Mouse (Mus musculus) heart, postnatal 36 days (tissue): Measurements from ENCODE around the gene Slc35e3. TPM values are rescaled to one million over a fixed set of nuclear protein-coding genes. Genes with fewer than 3 reads are reported as not detected.

ENCODE experiments used
- DNase-seq, 2 experiments: peaks; one replicate each; pipeline ENCODE4 v3.0.0; 2021 to 2022
- intact Hi-C: fragments of 180-260 bp; cut with DNase I; formaldehyde crosslinking; loops from one replicate; pipeline ENCODE4 v1.15.1; 2025
- total RNA-seq, 2 experiments: library from RNA; stranded (reverse); gene quantifications; 2 replicates each; pipeline ENCODE4 v1.2.3; 2021

The Slc35e3 gene
- total RNA-seq, 2 experiments from 2014 or later = 6.4 to 8.8 TPM

- intact Hi-C loops = no loop called here
- DNase-seq = no peak
Observed at GRCm38 (mm10) chr10:117752304-117752821, 6.2 kb upstream of the Slc35e3 start.

DNA sequence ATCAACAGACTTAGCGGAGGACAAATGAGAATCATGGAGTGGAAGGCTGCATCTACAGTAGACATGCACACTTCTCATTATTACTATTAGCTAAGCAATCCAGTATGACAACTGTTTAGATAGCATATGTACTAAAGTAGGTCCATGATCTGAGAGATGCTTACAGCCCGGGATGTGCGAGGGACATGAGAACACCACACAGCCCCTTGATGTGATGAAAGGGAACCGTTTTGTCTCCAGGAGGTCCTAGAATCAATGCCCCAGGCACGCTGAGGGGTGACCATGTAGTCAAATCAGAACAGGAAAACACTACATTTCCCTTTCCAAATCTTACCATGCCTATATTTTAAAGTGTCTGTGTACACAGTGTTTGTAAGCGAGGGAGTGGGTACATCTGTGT is 5.6 kb upstream of the Slc35e3 start:
- DNase-seq = no peak
- intact Hi-C loops = no loop called here

DNA sequence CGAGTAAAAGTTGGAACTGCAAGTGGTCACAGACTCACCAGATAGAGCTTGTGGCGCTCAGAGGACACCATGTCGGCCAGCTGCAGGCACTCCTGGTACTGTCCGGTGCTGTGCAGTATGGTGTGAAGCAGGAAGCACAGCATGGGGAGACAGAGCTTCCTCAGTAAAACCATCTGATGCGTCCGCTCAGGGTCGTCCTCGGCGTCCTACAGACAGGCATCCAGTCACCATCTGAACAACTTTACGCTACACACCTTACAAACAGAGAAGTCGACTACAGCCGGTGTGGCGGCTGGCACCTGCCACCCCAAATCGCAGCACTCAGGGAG is 5.1 kb upstream of the Slc35e3 start:
- no peak for DNase-seq
- intact Hi-C loops = no loop called here

- no peak for DNase-seq
- intact Hi-C loops = no loop called here
Observed at GRCm38 (mm10) chr10:117750529-117751281, 4.5 kb upstream of the Slc35e3 start.

GRCm38 (mm10) chr10:117749787-117750343 is 3.7 kb upstream of the Slc35e3 start:
- intact Hi-C loops = loop anchor here (5.0 kb wide), 1 partner anchor 357 kb away; no protein-coding TSS in a partner anchor
- no peak for DNase-seq

GRCm38 (mm10) chr10:117749050-117749686 is 3.0 kb upstream of the Slc35e3 start:
- intact Hi-C loops = loop anchor here (5.0 kb wide), 1 partner anchor 358 kb away; no protein-coding TSS in a partner anchor
- DNase-seq = no peak

DNA sequence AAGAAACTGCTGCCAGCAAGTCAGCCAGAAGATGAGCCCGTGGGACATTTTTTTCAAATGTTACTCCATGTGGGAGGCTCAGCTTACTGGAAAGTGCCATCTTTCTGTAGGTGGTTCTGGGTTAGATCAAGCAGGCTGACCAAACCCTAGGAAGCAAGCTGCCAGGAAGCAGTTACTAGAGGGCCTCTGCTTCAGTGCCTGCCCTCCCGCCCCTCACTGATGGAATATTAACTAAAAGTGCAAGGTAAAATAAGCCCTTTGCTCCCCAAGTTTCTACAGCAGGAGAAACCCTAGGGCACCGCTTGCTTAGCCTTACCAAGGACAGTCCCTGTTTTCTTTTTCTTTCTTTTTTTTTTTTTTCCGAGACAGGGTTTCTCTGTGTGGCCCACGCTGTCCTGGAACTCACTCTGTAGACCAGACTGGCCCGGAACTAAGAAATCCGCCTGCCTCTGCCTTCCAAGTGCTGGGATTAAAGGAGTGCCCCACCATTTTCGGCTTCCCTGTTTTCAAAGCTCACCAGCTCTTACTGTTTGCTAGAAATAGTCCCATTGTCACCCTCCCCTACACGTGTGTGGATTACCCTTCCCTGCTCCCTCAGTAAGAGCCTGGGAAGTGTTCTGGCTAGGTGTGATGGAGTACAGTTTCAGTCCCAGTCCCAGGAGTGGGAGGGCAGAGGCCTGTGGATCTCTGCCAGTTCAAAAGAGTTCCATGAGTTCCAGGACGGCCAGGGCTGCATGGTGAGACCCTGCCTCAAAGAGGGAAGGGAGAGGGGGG is 2.3 kb upstream of the Slc35e3 start:
- intact Hi-C loops = loop anchor here (5.0 kb wide), 1 partner anchor 359 kb away; no protein-coding TSS in a partner anchor
- no peak for DNase-seq

DNA sequence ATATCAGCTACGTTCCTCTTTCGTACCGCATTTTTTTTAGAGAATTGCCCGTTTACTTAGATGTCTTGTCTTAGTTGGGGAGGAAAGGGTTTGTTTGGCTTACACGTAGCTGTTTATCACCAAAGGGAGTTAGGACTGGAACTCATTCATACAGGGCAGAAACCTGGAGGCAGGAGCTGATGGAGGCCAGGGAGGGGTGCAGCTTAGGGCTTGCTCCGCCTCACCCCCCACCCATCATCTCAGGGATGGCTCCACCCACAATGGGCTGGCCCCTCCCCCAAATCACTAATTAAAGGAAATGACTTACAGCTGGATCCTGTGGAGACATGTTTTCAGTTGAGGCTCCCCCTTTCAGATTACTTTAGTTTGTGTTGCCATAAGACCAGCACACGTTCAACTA is 1.5 kb upstream of the Slc35e3 start:
- no peak for DNase-seq
- intact Hi-C loops = loop anchor here (5.0 kb wide), 1 partner anchor 360 kb away; no protein-coding TSS in a partner anchor

- intact Hi-C loops = loop anchor here (2.0 to 5.0 kb wide), 2 partner anchors 35 to 362 kb away; partner anchors contain the start of gene Mdm2
- DNase-seq = peak in 1 of 2 experiments; percentile 30
Observed at GRCm38 (mm10) chr10:117745570-117746296, 432 bp downstream of the Slc35e3 start.

DNA sequence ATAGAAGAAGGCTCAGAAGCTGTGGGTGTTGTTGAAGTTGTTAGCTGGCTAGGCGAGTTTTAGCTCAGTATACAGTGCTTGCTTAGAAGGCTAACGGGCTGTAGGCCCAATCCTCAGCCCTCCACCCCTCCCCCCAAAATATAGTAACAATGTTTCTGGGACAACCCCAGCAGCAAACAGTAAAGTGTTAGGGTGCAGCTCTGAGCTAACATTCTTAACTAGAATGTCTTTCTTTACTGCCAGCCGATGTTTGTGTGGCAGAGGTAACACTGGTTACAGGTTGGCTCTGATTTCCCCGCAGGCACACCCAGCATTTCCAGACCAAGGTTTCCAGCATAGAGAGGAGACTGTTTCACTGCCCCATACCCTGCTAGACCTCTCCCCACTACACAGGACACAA is 2.2 kb downstream of the Slc35e3 start:
- DNase-seq = no peak
- intact Hi-C loops = loop anchor here (2.0 kb wide), 1 partner anchor 33 kb away; the partner anchor contains the start of gene Mdm2

GRCm38 (mm10) chr10:117743182-117743581 is 3.0 kb downstream of the Slc35e3 start:
- intact Hi-C loops = no loop called here
- no peak for DNase-seq

- no peak for DNase-seq
- intact Hi-C loops = no loop called here
Observed at GRCm38 (mm10) chr10:117742618-117743017, 3.5 kb downstream of the Slc35e3 start.

DNA sequence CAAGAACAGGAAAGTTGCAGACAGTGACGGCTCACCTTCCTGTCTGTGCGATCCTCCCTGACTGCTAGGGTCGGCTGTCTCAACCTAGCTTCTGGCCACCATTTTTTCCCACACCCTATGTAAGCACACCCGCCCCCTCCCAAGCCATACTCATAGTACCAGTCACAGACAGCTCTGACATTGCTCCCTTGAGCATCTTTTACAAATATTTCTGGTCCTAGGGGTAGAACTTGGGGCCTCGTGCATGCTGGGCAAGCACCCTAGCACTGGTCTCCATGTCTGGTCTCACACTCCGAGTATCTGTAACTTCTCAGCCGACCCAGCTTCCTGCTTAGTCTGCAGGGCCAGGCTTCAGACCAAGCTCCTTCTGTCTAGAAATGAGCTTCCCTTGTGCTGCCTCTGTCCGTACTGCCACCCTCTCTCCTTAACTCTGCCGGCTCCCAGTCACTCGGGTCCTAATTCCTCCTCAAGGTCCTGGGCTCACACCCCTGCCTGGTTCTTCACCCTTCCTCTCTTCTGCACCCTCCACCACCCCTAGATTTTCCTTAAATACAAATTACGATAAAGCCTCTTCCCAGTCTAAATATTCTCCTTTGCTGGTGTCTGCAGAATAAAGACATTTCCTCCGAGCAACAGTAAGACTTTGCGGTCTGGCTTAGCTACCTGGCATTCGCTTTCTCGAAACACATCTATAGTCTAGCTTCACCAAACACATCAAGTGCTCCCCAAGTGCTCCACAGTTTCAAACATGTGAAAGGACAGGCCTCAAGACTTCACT is 4.3 kb downstream of the Slc35e3 start:
- intact Hi-C loops = no loop called here
- DNase-seq = no peak

GRCm38 (mm10) chr10:117740921-117741320 is 5.2 kb downstream of the Slc35e3 start:
- no peak for DNase-seq

DNA sequence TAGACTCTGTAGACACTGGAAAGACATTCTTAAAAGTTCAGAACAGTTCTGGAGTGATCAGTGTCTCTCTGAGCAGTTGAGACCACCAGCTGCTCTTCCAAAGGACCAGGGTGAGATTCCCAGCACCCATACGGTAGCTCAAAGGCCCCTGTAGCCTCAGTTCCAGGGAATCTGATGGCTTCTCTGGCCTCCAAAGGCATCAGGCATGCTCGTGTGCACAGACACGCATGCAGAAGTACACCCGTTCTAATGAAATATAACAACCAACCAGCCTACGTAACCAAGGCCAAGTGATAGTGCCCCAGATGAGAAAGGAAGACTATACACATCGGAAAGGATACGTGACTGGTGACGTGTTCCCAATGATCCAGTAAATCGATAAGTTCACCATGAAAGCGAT is 6.0 kb downstream of the Slc35e3 start:
- no peak for DNase-seq
- intact Hi-C loops = no loop called here

More at GRCm38 (mm10) chr10:117740921-117741320, 5.2 kb downstream of the Slc35e3 start:
- intact Hi-C loops = no loop called here

- intact Hi-C loops = no loop called here
- DNase-seq = no peak
Observed at GRCm38 (mm10) chr10:117739648-117739948, 6.6 kb downstream of the Slc35e3 start.

DNA sequence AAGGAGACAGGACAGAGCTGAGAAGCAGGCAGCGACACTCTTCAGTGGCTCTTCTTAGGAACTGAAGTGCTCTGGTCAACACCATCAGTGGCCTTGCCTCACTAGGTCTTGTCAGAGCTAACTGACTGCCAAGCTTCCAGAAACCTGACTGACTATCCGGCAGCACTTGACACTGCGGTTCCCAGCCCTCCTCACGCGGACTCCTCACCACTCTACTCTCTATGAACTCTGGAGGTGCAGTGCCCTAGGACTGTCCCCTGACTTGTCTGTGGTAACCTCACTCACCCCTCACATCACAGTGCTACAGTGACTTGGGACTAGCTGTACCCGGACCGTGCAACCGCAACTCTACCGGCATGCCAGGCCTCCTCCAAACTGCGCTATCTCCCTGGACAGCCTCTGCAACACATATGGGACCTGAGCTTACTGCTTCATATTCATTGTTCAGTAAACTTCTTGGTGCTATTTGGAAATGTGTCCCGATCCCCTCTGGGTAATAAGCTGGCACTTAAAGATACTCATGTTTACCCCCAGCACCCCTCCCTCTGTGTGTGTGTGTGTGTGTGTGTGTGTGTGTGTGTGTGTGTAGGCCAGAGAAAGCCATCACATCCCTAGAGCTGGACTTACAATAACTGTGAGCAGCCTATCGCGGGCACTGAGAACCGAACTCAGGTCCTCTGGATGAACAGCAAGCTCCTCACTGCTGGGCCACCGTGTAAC is 7.1 kb downstream of the Slc35e3 start:
- no peak for DNase-seq
- intact Hi-C loops = no loop called here

DNA sequence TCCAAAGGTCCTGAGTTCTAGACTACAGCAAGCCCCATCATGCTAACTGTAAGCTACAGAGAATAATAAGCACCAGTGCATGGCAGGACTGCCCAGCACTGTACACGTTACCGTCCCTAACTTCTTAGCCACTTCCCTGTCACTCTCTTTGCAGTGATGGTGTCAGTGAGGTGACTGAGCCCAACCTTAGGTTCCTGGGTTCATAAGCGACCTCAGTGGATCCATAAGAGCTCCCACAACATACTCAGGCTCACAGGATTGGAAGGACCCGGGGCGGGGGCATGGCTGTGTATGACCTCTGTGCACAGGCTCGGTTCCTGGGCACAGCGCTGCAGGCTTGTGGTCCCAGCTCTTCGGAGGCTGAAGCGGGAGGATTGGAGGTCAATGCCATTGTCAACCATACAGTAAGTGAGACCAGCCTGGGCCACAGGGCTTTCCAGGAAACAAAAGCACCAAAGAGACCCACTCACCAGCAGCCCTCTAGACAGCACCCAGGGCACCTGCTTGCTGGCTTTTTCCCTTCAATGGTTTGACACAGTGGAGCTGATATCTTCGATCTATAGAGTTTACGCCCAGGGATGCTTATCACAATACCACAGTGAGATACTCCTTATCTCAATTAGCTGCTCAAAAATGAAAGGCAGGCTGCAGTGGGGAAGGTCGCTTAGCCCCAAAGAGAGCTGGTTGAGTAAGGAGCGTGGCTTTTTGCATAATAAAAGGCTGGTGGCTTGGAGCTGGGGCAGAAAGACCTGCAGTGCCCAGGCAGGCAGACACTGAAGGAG is 7.8 kb downstream of the Slc35e3 start:
- intact Hi-C loops = no loop called here
- DNase-seq = no peak
